Mouse (Mus musculus): Measurements from ENCODE around the gene 5430419D17Rik.

- TF ChIP-seq POLR2A (IDR thresholded peaks at IDR 0.05; ENCODE audit: borderline replicate concordance, extremely low read depth, insufficient read depth, insufficient read length, poor library complexity, severe bottlenecking), result no peak
- no peak for TF ChIP-seq CTCF (IDR thresholded peaks at IDR 0.05; ENCODE audit: borderline replicate concordance, extremely low read depth, insufficient read depth, insufficient read length)
Measured at GRCm38 (mm10) chr7:131318340-131318739, 144.1 kb downstream of the 5430419D17Rik start.

Data from brain, embryonic 14.5 days (tissue).